Mouse (Mus musculus) adrenal gland, adult 10 weeks (tissue): ENCODE results near the gene Gm9513. TPM values are rescaled to one million over a fixed set of nuclear protein-coding genes. Genes with fewer than 3 reads are reported as not detected.

Source experiments
- polyA plus RNA-seq: library from polyadenylated mRNA; stranded (reverse); fragments of 350-450 nt; fragmentation: Illumina TruSeq; extraction: RNeasy Lipid Tissue Mini Kit (QIAGEN cat#74804); gene quantifications from one replicate; pipeline ENCODE4 v1.2.3, GENCODE M21; 2014; ENCODE audit warnings: low read depth, low replicate concordance

Gene Gm9513
- not detected for polyA plus RNA-seq

DNA sequence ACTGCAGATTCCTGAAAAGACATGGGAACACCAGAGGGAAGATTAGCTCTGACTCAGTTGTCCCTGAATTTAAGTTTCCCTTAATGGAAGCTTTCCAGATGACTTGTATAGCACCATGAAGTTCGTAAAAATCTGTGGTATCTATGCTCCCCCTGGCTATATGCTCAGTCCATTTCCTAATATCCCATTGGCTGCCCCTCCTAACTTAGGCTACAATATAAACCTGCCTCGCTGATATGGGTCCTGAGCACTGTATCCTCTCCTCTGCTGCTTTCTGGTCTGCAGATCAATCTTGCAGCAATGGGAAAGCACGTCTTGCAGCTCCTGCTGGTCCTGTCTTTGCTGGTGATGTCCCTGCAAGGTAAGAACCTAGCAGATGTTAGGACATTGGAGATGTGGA is at the start of gene Gm9513:
TSS of gene Gm9513 (plus strand) at position 301 of the 400 bp plus-strand sequence.

DNA sequence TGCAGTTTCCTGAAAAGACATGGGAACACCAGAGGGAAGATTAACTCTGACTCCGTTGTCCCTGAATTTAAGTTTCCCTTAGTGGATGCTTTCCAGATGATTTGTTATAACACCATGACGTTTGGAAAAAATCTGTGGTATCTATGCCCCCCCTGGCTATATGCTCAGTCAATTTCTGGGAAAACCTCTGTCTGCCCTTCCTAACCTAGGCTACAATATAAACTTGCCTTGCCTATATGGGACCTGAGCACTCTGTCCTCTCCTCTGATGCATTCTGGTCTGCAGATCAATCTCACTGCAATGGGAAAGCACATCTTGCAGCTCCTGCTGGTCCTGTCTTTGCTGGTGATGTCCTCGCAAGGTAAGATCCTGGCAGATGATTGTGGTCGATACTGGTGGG is 43.9 kb upstream of the Gm9513 start, which contains the start of gene Gm7257:
TSS of gene Gm7257 (plus strand) at position 301 of the 400 bp plus-strand sequence.

Other genes starting within 250 kb of the Gm9513 start
- gene Gm7257, start 43.8 kb upstream of the Gm9513 start, polyA plus RNA-seq, result not detected
- gene Gm5615, start 66.3 kb downstream of the Gm9513 start, polyA plus RNA-seq, result not detected
- gene Gm17689, start 107.0 kb downstream of the Gm9513 start, polyA plus RNA-seq, result not detected
- not detected for gene A630095E13Rik, start 167.7 kb downstream of the Gm9513 start, polyA plus RNA-seq
- gene Acrv1, start 217.6 kb downstream of the Gm9513 start, polyA plus RNA-seq, result not detected